Mouse (Mus musculus) cortical plate, adult 2 months (tissue): ENCODE measurements around the gene Cttnbp2.

ENCODE experiments used
- CTCF ChIP-seq: fragments of 200-500 bp; IDR thresholded peaks from 2 replicates; pipeline ENCODE4 v1.5.1; 2011; ENCODE audit warnings: mild to moderate bottlenecking, control low read depth, low read length; ENCODE audit not compliant: insufficient read depth; ENCODE audit errors: extremely low read depth
- POLR2A ChIP-seq: fragments of 200-500 bp; IDR thresholded peaks from 2 replicates; pipeline ENCODE4 v1.6.1; 2011; ENCODE audit warnings: mild to moderate bottlenecking, low read length, control low read depth; ENCODE audit not compliant: insufficient read depth; ENCODE audit errors: extremely low read depth

DNA sequence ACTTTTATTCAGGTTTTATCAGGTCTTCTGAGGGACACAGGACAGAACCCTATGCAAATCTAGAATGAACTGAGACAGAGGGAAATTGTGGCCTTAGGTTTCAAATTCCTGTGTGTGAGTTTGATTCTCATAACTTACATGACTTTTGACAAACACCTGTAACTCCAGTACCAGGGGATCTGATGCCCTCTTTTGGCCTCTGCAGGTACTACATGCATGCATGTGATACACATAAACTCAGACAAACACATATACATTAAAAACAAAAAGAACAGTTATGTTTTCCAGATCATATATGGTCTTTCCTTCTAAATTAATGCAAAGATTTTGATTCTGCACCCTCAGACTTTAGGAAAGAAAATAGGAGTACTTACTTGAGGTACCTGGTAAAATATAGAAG is 153.7 kb downstream of the Cttnbp2 start:
- TF ChIP-seq CTCF (no peak), POLR2A (no peak)
